Mouse (Mus musculus) limb, embryonic 15.5 days (tissue): ENCODE data around the gene Hoxa9. TPM values are rescaled to one million over a fixed set of nuclear protein-coding genes. Genes with fewer than 3 reads are reported as not detected.

Experiments
- ATAC-seq: fragments of 200-750 bp; cut with Nextera tagmentation; 2 replicates; pipeline ENCODE4 v1.8.0; 2017; ENCODE audit warnings: low read depth, moderate TSS enrichment; ENCODE audit not compliant: insufficient number of reproducible peaks, low FRiP score, low TSS enrichment
- H3K27ac ChIP-seq: fragments of 300-500 bp; sonication (generic); 2 replicates; pipeline ENCODE4 v1.5.1; 2015; ENCODE audit warnings: moderate library complexity, mild to moderate bottlenecking, inconsistent platforms
- H3K27me3 ChIP-seq: fragments of 300-500 bp; sonication (generic); 2 replicates; pipeline ENCODE4 v1.6.1; 2015; ENCODE audit warnings: inconsistent platforms
- H3K36me3 ChIP-seq: fragments of 300-500 bp; sonication (generic); 2 replicates; pipeline ENCODE4 v1.6.1; 2015; ENCODE audit warnings: inconsistent platforms
- H3K4me1 ChIP-seq: fragments of 300-500 bp; sonication (generic); 2 replicates; pipeline ENCODE4 v1.6.1; 2015; ENCODE audit warnings: inconsistent platforms
- H3K4me2 ChIP-seq: fragments of 300-500 bp; sonication (generic); 2 replicates; pipeline ENCODE4 v1.6.1; 2015; ENCODE audit warnings: mild to moderate bottlenecking, inconsistent platforms
- H3K4me3 ChIP-seq: fragments of 300-500 bp; sonication (generic); 2 replicates; pipeline ENCODE4 v1.5.1; 2015; ENCODE audit warnings: mild to moderate bottlenecking, inconsistent platforms
- H3K9ac ChIP-seq: fragments of 300-500 bp; sonication (generic); 2 replicates; pipeline ENCODE4 v1.6.1; 2015; ENCODE audit warnings: inconsistent platforms
- H3K9me3 ChIP-seq: fragments of 300-500 bp; sonication (generic); 2 replicates; pipeline ENCODE4 v1.6.1; 2016; ENCODE audit warnings: inconsistent platforms
- WGBS: fragments of 180-500 bp; shearing (Covaris S2); methylation state at CpG from one replicate; pipeline ENCODE4 v1.1.7; 2015; 5-methylcytosine and 5-hydroxymethylcytosine counted together
- microRNA counts: library from miRNA; unstranded; fragments of <30 nt; microRNA quantifications from one replicate; lab custom pipeline; 2016
- microRNA-seq: library from miRNA; unstranded; fragments of <30 nt; microRNA quantifications from one replicate; pipeline ENCODE4, GENCODE M21; 2016
- polyA plus RNA-seq: library from polyadenylated mRNA; unstranded; fragments of >200 nt; fragmentation: Nextera tagmentation; extraction: Ambion mirVana; gene quantifications from 2 replicates; pipeline ENCODE4 v1.2.1, GENCODE M21; 2015

Gene Hoxa9
- polyA plus RNA-seq, 1 experiment from 2014 or later: 34.0 TPM

DNA sequence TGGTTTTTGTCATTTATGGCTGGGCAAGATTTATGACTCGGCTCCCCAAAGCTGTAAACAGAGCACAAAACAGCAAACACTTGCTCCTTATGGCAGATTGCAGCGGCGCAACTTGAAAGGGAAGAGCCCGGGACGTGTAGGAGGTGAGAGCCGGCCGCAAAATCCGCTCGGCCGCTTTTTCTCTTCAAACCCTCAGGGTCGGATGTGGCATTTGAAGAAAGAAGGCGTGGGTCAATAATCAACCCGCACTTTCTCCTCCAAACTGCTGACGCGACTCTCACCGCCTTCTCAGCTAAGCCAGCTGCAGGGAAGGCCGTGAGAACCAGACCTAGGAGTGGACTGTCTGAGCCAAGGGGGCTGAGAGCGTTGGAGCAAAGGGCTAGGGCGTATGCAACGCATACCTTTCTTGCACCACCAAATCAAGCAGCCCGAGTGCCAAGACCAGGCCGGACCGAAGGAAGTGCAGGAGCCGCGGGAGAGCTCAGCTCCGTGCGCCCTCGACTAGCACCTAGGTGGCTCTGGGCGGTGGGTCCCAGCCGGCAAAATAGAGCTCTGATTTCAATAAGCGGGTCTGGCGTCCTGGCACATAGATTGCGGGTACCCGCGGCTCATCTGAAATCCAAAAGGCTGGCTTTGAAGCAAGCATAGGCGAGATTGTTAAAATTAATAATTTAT, 53.7 kb downstream of the Hoxa9 start, which contains the start of gene 5730596B20Rik:
5730596B20Rik (plus strand) TSS at position 438 of the 675 bp plus-strand sequence.
- Histone ChIP-seq H3K4me2 (peak within 1 kb of the TSS; percentile 53), H3K27ac (no peak within 1 kb of the TSS), H3K4me1 (peaks cover 43% of the 10 kb centered on the region), H3K4me3 (peak within 1 kb of the TSS; percentile 39), H3K27me3 (peaks cover 78% of the 10 kb centered on the region), H3K9ac (no peak within 1 kb of the TSS), H3K36me3 (no peaks in the 10 kb centered on the region), H3K9me3 (no peaks in the 10 kb centered on the region)
- 22% methylated on average over 36 of the region's 36 CpGs for WGBS
- ATAC-seq: no peak

DNA sequence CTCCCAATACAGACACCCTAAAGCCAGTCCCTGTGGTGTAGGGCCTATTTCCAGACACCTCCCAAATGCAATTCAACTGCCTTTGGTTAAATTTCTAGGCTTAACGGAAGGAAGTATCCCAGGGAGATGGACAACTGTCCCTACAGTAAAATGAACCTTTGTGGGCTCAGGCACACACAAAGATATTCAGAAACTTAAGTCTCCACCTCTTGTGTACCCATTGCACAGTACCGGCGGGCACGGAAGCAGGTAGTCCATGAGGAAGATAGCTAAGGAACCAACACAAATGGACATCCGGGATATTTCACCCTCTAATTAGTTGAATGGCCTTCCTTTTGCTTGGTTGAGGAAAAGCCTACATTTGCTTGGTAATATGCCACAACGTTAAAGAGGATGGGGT, 54.5 kb downstream of the Hoxa9 start:
- peak overlapping the region; percentile 53 for H3K4me2 ChIP-seq
- no peak overlapping the region for H3K27ac ChIP-seq
- no peaks in the 10 kb centered on the region for H3K36me3 ChIP-seq
- ATAC-seq: no peak
- whole genome bisulfite sequencing: 18% methylated on average over 6 of the region's 6 CpGs
- H3K4me3 ChIP-seq: peak overlapping the region; percentile 39
- H3K9me3 ChIP-seq: no peaks in the 10 kb centered on the region
- peaks cover 78% of the 10 kb centered on the region for H3K27me3 ChIP-seq
- H3K9ac ChIP-seq: no peak overlapping the region
- H3K4me1 ChIP-seq: peaks cover 50% of the 10 kb centered on the region

DNA sequence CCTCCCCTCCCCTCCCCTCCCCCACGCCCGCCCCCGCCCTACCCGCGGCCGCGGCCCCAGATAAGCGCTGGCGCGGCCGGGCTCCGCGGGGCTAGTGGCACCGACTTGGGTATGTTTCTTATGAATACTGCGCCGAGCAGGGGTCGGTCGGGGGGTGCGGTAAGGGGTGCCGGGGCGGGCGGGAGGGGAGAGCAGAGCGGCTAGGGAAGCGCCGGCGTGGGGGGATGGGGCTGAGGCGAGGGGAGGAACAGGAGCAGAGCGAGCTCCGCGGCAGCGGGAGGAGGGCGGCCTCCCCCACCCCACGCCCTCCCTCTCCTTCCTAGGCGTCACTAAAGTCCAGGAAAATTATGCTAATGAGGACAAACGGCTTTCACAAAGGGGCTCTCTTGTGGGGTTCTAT, 55.0 kb downstream of the Hoxa9 start:
- Histone ChIP-seq H3K4me1 (peaks cover 50% of the 10 kb centered on the region), H3K4me3 (peak overlapping the region; percentile 39), H3K9ac (peak overlapping the region; percentile 27; the same call in 1 of the 2 replicates), H3K36me3 (no peaks in the 10 kb centered on the region), H3K27me3 (peaks cover 78% of the 10 kb centered on the region), H3K4me2 (peak overlapping the region; percentile 53), H3K9me3 (no peaks in the 10 kb centered on the region), H3K27ac (0 out of 2 replicates have a peak overlapping the region, but pooled peaks have one; percentile 38)
- WGBS: 1% methylated on average over 18 of the region's 35 CpGs
- no peak for ATAC-seq

GRCm38 (mm10) chr6:52174968-52175751, 55.7 kb downstream of the Hoxa9 start:
- ATAC-seq: no peak
- peaks cover 54% of the 10 kb centered on the region for H3K4me1 ChIP-seq
- no peaks in the 10 kb centered on the region for H3K9me3 ChIP-seq
- peak overlapping the region; percentile 53 for H3K4me2 ChIP-seq
- WGBS: 15% methylated on average over 40 of the region's 41 CpGs
- H3K27me3 ChIP-seq: peaks cover 78% of the 10 kb centered on the region
- 0 out of 2 replicates have a peak, but pooled peaks cover under 1% of the 10 kb centered on the region for H3K36me3 ChIP-seq
- H3K27ac ChIP-seq: peak overlapping the region; percentile 38; the same call in 1 of the 2 replicates
- H3K9ac ChIP-seq: peak overlapping the region; percentile 27; the same call in 1 of the 2 replicates
- peak overlapping the region; percentile 39 for H3K4me3 ChIP-seq

DNA sequence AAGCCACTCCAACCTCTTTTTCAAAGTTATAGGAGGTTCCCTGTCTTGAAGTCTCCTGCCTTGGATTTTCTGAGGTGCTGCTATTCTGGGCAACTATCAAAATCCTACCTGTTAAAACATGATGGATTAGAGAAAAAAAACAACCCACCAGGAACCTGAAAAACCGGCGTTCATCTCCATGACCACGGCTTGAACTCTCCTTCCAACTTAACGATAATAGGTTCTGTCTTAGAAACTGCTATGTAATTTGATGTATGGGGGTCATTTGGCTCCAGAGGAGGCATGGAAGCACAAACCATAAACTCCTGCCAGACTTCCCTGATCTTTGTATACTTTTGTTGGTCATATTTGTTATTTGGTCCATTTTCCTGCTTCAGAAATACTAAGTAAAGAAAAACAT, 57.2 kb downstream of the Hoxa9 start:
- Histone ChIP-seq H3K36me3 (peaks cover 5% of the 10 kb centered on the region; the same call in 1 of the 2 replicates), H3K4me2 (no peak overlapping the region), H3K27me3 (peaks cover 73% of the 10 kb centered on the region), H3K9ac (no peak overlapping the region), H3K27ac (no peak overlapping the region), H3K4me1 (peaks cover 52% of the 10 kb centered on the region), H3K9me3 (no peaks in the 10 kb centered on the region), H3K4me3 (no peak overlapping the region)
- no peak for ATAC-seq
- 28% methylated on average over 4 of the region's 4 CpGs for WGBS

MicroRNAs encoded within 50 kb of the gene (microRNA counts, 519-probe panel; counts per million panel counts)
- 4,086 counts per million, percentile 93 among the panel's probes with 10 or more counts for microRNA mmu-miR-196b (lab: Ali Mortazavi, UCI)

Small RNA genes within 50 kb of the gene (microRNA-seq; reads per million reads assigned to microRNA genes)
- 48,091 reads per million, percentile 98 among the genes with 10 or more reads in this experiment for gene Mir196b

Other genes starting within 250 kb of the Hoxa9 start
- gene Skap2, start 218.5 kb downstream of the Hoxa9 start, polyA plus RNA-seq: 18.7 and 18.8 TPM in 2 replicates
- 0.52 and 0.68 TPM in 2 replicates for gene Hoxa1, start 72.8 kb downstream of the Hoxa9 start, polyA plus RNA-seq
- 0.59 and 0.76 TPM in 2 replicates for gene Hoxa2, start 66.3 kb downstream of the Hoxa9 start, polyA plus RNA-seq
- 0.10 and 0.26 TPM in 2 replicates for gene 5730596B20Rik, start 53.6 kb downstream of the Hoxa9 start, polyA plus RNA-seq
- gene Hoxa4, start 39.3 kb downstream of the Hoxa9 start, polyA plus RNA-seq: 0.52 and 0.63 TPM in 2 replicates
- gene Hoxa5, start 26.5 kb downstream of the Hoxa9 start, polyA plus RNA-seq: 1.7 and 2.1 TPM in 2 replicates
- gene Hoxa6, start 22.4 kb downstream of the Hoxa9 start, polyA plus RNA-seq: 0.41 and 1.1 TPM in 2 replicates
- gene Hoxa3, start 17.8 kb downstream of the Hoxa9 start, polyA plus RNA-seq: 2.2 and 2.5 TPM in 2 replicates
- gene Gm28308, start 17.8 kb downstream of the Hoxa9 start, polyA plus RNA-seq: 0.70 TPM in 1 of 2 replicates, not detected in the other
- gene Hoxa7, start 9.2 kb downstream of the Hoxa9 start, polyA plus RNA-seq: 12.0 and 12.9 TPM in 2 replicates
- gene Hoxa10, start 9.8 kb upstream of the Hoxa9 start, polyA plus RNA-seq: 86.8 and 108 TPM in 2 replicates
- 23.3 and 33.4 TPM in 2 replicates for gene Hoxa11, start 14.7 kb upstream of the Hoxa9 start, polyA plus RNA-seq
- gene Hoxa13, start 29.8 kb upstream of the Hoxa9 start, polyA plus RNA-seq: 11.0 and 17.4 TPM in 2 replicates
- gene Evx1, start 82.4 kb upstream of the Hoxa9 start, polyA plus RNA-seq: 0.19 and 0.59 TPM in 2 replicates